ENCODE assay signal across 22 mouse cellular contexts in genomic region chr3:142917171-142917570, GRCm38 (mm10).
"Had no signal": no experiment of that assay in that cellular context is flagged by ENCODE, and none has a peak within 500 bp of the region (broad histone marks: within the 10 kb centered on the region; RNA-seq: fewer than 3 reads in every experiment).

No protein-coding gene starts in this region.

- H3K27ac ChIP-seq: heart, adult 2 months; heart, embryonic 13.5 days; heart, embryonic 15.5 days; hindbrain, embryonic 13.5 days; hindbrain, embryonic 15.5 days; hindbrain, postnatal 0 days; layer of hippocampus, adult 2 months; left cerebral cortex, adult 2 months; limb, embryonic 10.5 days; limb, embryonic 12.5 days; liver, embryonic 13.5 days; liver, embryonic 15.5 days had no signal

- H3K9ac ChIP-seq: forebrain, postnatal 0 days; heart, embryonic 13.5 days; heart, embryonic 15.5 days; hindbrain, embryonic 13.5 days; hindbrain, embryonic 15.5 days; limb, embryonic 12.5 days; liver, embryonic 13.5 days; liver, embryonic 15.5 days; liver, postnatal 0 days had no signal

- H3K4me3 ChIP-seq: heart, adult 2 months; heart, embryonic 13.5 days; heart, embryonic 15.5 days; hindbrain, embryonic 13.5 days; hindbrain, embryonic 15.5 days; layer of hippocampus, adult 2 months; left cerebral cortex, adult 2 months; limb, embryonic 10.5 days; limb, embryonic 12.5 days; liver, embryonic 13.5 days; liver, embryonic 15.5 days had no signal

- H3K4me1 ChIP-seq: heart, embryonic 15.5 days; hindbrain, embryonic 13.5 days; hindbrain, embryonic 15.5 days; limb, embryonic 10.5 days; limb, embryonic 12.5 days; liver, embryonic 13.5 days; liver, embryonic 15.5 days had no signal

- H3K9me3 ChIP-seq: heart, embryonic 13.5 days; heart, embryonic 15.5 days; hindbrain, embryonic 13.5 days; hindbrain, embryonic 15.5 days; limb, embryonic 10.5 days; limb, embryonic 12.5 days; liver, embryonic 13.5 days; liver, embryonic 15.5 days had no signal

- H3K36me3 ChIP-seq: heart, embryonic 13.5 days; heart, embryonic 15.5 days; hindbrain, embryonic 13.5 days; hindbrain, embryonic 15.5 days; limb, embryonic 10.5 days; limb, embryonic 12.5 days; liver, embryonic 13.5 days; liver, embryonic 15.5 days had no signal

- H3K27me3 ChIP-seq: heart, embryonic 13.5 days; heart, embryonic 15.5 days; hindbrain, embryonic 13.5 days; hindbrain, embryonic 15.5 days; limb, embryonic 12.5 days; liver, embryonic 13.5 days; liver, embryonic 15.5 days had no signal

- DNase-seq: forebrain, postnatal 0 days; gastrocnemius, postnatal 14 days; gastrocnemius, postnatal 36 days; heart, adult 2 months; heart, postnatal 14 days; heart, postnatal 36 days; liver; liver, embryonic 13.5 days; liver, postnatal 0 days; lung, adult 2 months had no signal

- H3K4me2 ChIP-seq: heart, embryonic 11.5 days; heart, embryonic 13.5 days; heart, embryonic 15.5 days; hindbrain, embryonic 13.5 days; hindbrain, embryonic 15.5 days; limb, embryonic 12.5 days; liver, embryonic 11.5 days; liver, embryonic 13.5 days; liver, embryonic 15.5 days had no signal

- ATAC-seq: forebrain, postnatal 0 days; hindbrain, postnatal 0 days; liver, postnatal 0 days had no signal
